Mouse (Mus musculus): ENCODE results near the gene Fhl2. TPM values are rescaled to one million over a fixed set of nuclear protein-coding genes. Genes with fewer than 3 reads are reported as not detected.
"Not testable (repeated sequence)": the region's sequence is repeated elsewhere in the genome, so short reads cannot be mapped to it uniquely, and the experiment has no call there.

Fhl2 gene
- polyA plus RNA-seq, 1 experiment from 2014 or later, result 12.3 TPM

GRCm38 (mm10) chr1:43139587-43140266 lies 57.1 kb downstream of the Fhl2 start:
- peak; percentile 85 for ATAC-seq (ENCODE audit: insufficient read depth, low FRiP score, low TSS enrichment)
- 55% methylated on average over 8 of the region's 8 CpGs for WGBS

GRCm38 (mm10) chr1:43138268-43138812 lies 58.4 kb downstream of the Fhl2 start:
- Histone ChIP-seq H3K27me3 (ENCODE audit: control insufficient read depth, insufficient read depth, low read length) (no peaks in the 10 kb centered on the region), H3K9me3 (ENCODE audit: control insufficient read depth, low read length) (no peaks in the 10 kb centered on the region), H3K4me3 (ENCODE audit: low read depth, low read length) (no peak overlapping the region), H3K9ac (ENCODE audit: low read length) (no peak overlapping the region), H3K36me3 (ENCODE audit: control insufficient read depth, insufficient read depth, low read length) (no peaks in the 10 kb centered on the region), H3K4me1 (ENCODE audit: control insufficient read depth, insufficient read depth, low read length) (no peaks in the 10 kb centered on the region), H3K4me2 (ENCODE audit: low read depth) (no peak overlapping the region), H3K27ac (ENCODE audit: low read depth, low read length) (no peak overlapping the region)
- DNase-seq (ENCODE audit: low spot score) (no peak), ATAC-seq (ENCODE audit: insufficient read depth, low FRiP score, low TSS enrichment) (no peak)
- 69% methylated on average over 15 of the region's 15 CpGs for WGBS

More at GRCm38 (mm10) chr1:43139587-43140266, 57.1 kb downstream of the Fhl2 start:
- Histone ChIP-seq H3K4me2 (ENCODE audit: low read depth) (no peak overlapping the region), H3K27me3 (ENCODE audit: control insufficient read depth, insufficient read depth, low read length) (no peaks in the 10 kb centered on the region), H3K4me1 (ENCODE audit: control insufficient read depth, insufficient read depth, low read length) (no peaks in the 10 kb centered on the region), H3K9me3 (ENCODE audit: control insufficient read depth, low read length) (no peaks in the 10 kb centered on the region), H3K27ac (ENCODE audit: low read depth, low read length) (no peak overlapping the region), H3K4me3 (ENCODE audit: low read depth, low read length) (no peak overlapping the region), H3K9ac (ENCODE audit: low read length) (no peak overlapping the region), H3K36me3 (ENCODE audit: control insufficient read depth, insufficient read depth, low read length) (no peaks in the 10 kb centered on the region)
- DNase-seq (ENCODE audit: low spot score), result peak; percentile 88

GRCm38 (mm10) chr1:43137334-43137733 lies 59.5 kb downstream of the Fhl2 start:
- no peaks in the 10 kb centered on the region for H3K4me1 ChIP-seq (ENCODE audit: control insufficient read depth, insufficient read depth, low read length)
- no peaks in the 10 kb centered on the region for H3K27me3 ChIP-seq (ENCODE audit: control insufficient read depth, insufficient read depth, low read length)
- H3K4me3 ChIP-seq (ENCODE audit: low read depth, low read length), result no peak overlapping the region
- no peak overlapping the region for H3K9ac ChIP-seq (ENCODE audit: low read length)
- 89% methylated on average over 5 of the region's 5 CpGs for WGBS
- H3K27ac ChIP-seq (ENCODE audit: low read depth, low read length), result no peak overlapping the region
- H3K4me2 ChIP-seq (ENCODE audit: low read depth), result no peak overlapping the region
- ATAC-seq (ENCODE audit: insufficient read depth, low FRiP score, low TSS enrichment) (no peak), DNase-seq (ENCODE audit: low spot score) (no peak)
- H3K36me3 ChIP-seq (ENCODE audit: control insufficient read depth, insufficient read depth, low read length), result no peaks in the 10 kb centered on the region
- H3K9me3 ChIP-seq (ENCODE audit: control insufficient read depth, low read length), result no peaks in the 10 kb centered on the region

- not testable (repeated sequence) for H3K27me3 ChIP-seq (ENCODE audit: control insufficient read depth, insufficient read depth, low read length); H3K9me3 ChIP-seq (ENCODE audit: control insufficient read depth, low read length); H3K4me1 ChIP-seq (ENCODE audit: control insufficient read depth, insufficient read depth, low read length); ATAC-seq (ENCODE audit: insufficient read depth, low FRiP score, low TSS enrichment); H3K27ac ChIP-seq (ENCODE audit: low read depth, low read length); H3K36me3 ChIP-seq (ENCODE audit: control insufficient read depth, insufficient read depth, low read length); DNase-seq (ENCODE audit: low spot score); H3K4me3 ChIP-seq (ENCODE audit: low read depth, low read length); H3K4me2 ChIP-seq (ENCODE audit: low read depth); H3K9ac ChIP-seq (ENCODE audit: low read length)
- WGBS, result 81% methylated on average over 2 of the region's 2 CpGs
Measured at GRCm38 (mm10) chr1:43136488-43137029, 60.2 kb downstream of the Fhl2 start.

- no peak overlapping the region for H3K9ac ChIP-seq (ENCODE audit: low read length)
- no peak for DNase-seq (ENCODE audit: low spot score)
- ATAC-seq (ENCODE audit: insufficient read depth, low FRiP score, low TSS enrichment), result no peak
- no peak overlapping the region for H3K4me3 ChIP-seq (ENCODE audit: low read depth, low read length)
- no peaks in the 10 kb centered on the region for H3K9me3 ChIP-seq (ENCODE audit: control insufficient read depth, low read length)
- 94% methylated on average over 9 of the region's 9 CpGs for WGBS
- no peaks in the 10 kb centered on the region for H3K27me3 ChIP-seq (ENCODE audit: control insufficient read depth, insufficient read depth, low read length)
- no peak overlapping the region for H3K27ac ChIP-seq (ENCODE audit: low read depth, low read length)
- H3K4me1 ChIP-seq (ENCODE audit: control insufficient read depth, insufficient read depth, low read length), result no peaks in the 10 kb centered on the region
- no peaks in the 10 kb centered on the region for H3K36me3 ChIP-seq (ENCODE audit: control insufficient read depth, insufficient read depth, low read length)
- no peak overlapping the region for H3K4me2 ChIP-seq (ENCODE audit: low read depth)
Measured at GRCm38 (mm10) chr1:43131591-43131990, 65.2 kb downstream of the Fhl2 start.

- H3K27ac ChIP-seq (ENCODE audit: low read depth, low read length), result no peak overlapping the region
- H3K27me3 ChIP-seq (ENCODE audit: control insufficient read depth, insufficient read depth, low read length), result no peaks in the 10 kb centered on the region
- no peaks in the 10 kb centered on the region for H3K9me3 ChIP-seq (ENCODE audit: control insufficient read depth, low read length)
- DNase-seq (ENCODE audit: low spot score), result no peak
- H3K4me1 ChIP-seq (ENCODE audit: control insufficient read depth, insufficient read depth, low read length), result no peaks in the 10 kb centered on the region
- no peak for ATAC-seq (ENCODE audit: insufficient read depth, low FRiP score, low TSS enrichment)
- no peak overlapping the region for H3K4me3 ChIP-seq (ENCODE audit: low read depth, low read length)
- H3K9ac ChIP-seq (ENCODE audit: low read length), result no peak overlapping the region
- no peaks in the 10 kb centered on the region for H3K36me3 ChIP-seq (ENCODE audit: control insufficient read depth, insufficient read depth, low read length)
- 76% methylated on average over 5 of the region's 5 CpGs for WGBS
- no peak overlapping the region for H3K4me2 ChIP-seq (ENCODE audit: low read depth)
Measured at GRCm38 (mm10) chr1:43130219-43130981, 66.4 kb downstream of the Fhl2 start.

- H3K4me1 ChIP-seq (ENCODE audit: control insufficient read depth, insufficient read depth, low read length), result no peaks in the 10 kb centered on the region
- WGBS, result 74% methylated on average over 8 of the region's 8 CpGs
- H3K36me3 ChIP-seq (ENCODE audit: control insufficient read depth, insufficient read depth, low read length), result no peaks in the 10 kb centered on the region
- no peaks in the 10 kb centered on the region for H3K27me3 ChIP-seq (ENCODE audit: control insufficient read depth, insufficient read depth, low read length)
- no peaks in the 10 kb centered on the region for H3K9me3 ChIP-seq (ENCODE audit: control insufficient read depth, low read length)
- ATAC-seq (ENCODE audit: insufficient read depth, low FRiP score, low TSS enrichment) (no peak), DNase-seq (ENCODE audit: low spot score) (no peak)
- no peak overlapping the region for H3K9ac ChIP-seq (ENCODE audit: low read length)
- H3K4me3 ChIP-seq (ENCODE audit: low read depth, low read length), result no peak overlapping the region
- H3K27ac ChIP-seq (ENCODE audit: low read depth, low read length), result no peak overlapping the region
- H3K4me2 ChIP-seq (ENCODE audit: low read depth), result no peak overlapping the region
Measured at GRCm38 (mm10) chr1:43127820-43128610, 68.8 kb downstream of the Fhl2 start.

- no peaks in the 10 kb centered on the region for H3K4me1 ChIP-seq (ENCODE audit: control insufficient read depth, insufficient read depth, low read length)
- H3K27ac ChIP-seq (ENCODE audit: low read depth, low read length), result no peak overlapping the region
- H3K36me3 ChIP-seq (ENCODE audit: control insufficient read depth, insufficient read depth, low read length), result no peaks in the 10 kb centered on the region
- DNase-seq (ENCODE audit: low spot score), result no peak
- no peak overlapping the region for H3K9ac ChIP-seq (ENCODE audit: low read length)
- no peak overlapping the region for H3K4me3 ChIP-seq (ENCODE audit: low read depth, low read length)
- H3K4me2 ChIP-seq (ENCODE audit: low read depth), result no peak overlapping the region
- ATAC-seq (ENCODE audit: insufficient read depth, low FRiP score, low TSS enrichment), result no peak
- H3K9me3 ChIP-seq (ENCODE audit: control insufficient read depth, low read length), result no peaks in the 10 kb centered on the region
- no peaks in the 10 kb centered on the region for H3K27me3 ChIP-seq (ENCODE audit: control insufficient read depth, insufficient read depth, low read length)
Measured at GRCm38 (mm10) chr1:43127196-43127595, 69.6 kb downstream of the Fhl2 start.

Measured in neural tube, embryonic 11.5 days (tissue).